Mouse (Mus musculus): ENCODE data around the gene Itih1.

Gene Itih1

DNA sequence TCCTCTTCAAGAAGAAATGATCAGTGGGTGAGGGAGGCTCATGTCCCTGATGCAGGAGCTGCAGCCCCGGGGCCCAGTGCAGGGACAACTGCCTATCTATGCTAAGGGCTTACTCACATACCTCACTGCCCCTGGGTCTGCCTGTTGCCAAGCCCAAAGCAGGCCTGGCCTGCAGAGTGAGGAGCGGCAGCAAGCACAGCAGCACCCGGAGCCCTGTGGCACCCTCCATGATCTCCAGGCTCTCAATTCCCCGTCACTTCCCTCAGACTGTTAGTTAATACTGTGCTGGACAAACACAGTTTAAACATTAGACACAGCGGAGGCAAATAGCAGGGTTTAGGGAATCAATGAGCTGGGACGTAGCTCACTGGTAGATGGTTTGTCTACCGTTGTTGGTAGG is at the start of gene Itih1:
Itih1 (minus strand) TSS at position 252 of the 400 bp plus-strand sequence.
- in situ Hi-C loops (cut with MboI, MseI): no loop called here

DNA sequence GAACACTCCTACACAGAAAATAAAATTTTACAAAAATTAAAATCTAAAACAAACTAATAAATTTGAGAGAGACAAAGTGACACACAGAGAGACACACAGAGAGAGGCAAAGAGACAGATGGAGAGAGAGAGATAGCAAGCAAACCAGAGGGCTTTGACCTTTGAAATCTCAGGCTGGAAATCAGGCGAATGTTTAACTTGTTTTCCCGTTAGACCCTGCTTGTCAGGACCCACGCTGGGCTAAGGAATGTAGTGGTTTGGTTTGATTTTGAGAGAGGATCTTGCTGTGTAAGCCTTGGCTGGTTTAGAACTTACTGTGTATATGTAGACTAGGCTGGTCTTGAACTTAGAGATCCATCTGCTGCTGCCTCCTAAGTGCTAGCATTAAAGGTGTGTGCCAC is 33.1 kb upstream of the Itih1 start:
- in situ Hi-C loops (cut with MboI, MseI): no loop called here

DNA sequence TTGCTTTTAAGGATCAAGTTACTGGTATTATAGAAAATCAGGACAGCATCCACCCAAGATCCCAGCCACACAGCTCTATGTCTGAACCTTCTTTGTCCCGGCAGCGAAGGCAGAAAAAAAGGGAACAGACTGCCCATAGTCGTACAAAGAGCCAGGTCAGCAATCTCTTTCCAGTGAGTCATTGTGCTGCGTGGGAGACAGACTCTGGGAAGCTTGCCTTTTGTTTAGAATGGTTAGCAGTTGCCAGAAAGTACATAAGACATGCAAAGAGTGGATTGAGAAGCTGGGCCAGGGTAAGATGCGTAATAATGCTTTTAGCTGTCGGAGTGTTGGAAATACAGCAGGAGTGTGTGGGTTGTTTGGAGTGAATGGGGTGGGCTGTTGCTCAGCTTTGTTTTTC is 31.1 kb upstream of the Itih1 start:
- in situ Hi-C loops (cut with MboI, MseI): no loop called here

DNA sequence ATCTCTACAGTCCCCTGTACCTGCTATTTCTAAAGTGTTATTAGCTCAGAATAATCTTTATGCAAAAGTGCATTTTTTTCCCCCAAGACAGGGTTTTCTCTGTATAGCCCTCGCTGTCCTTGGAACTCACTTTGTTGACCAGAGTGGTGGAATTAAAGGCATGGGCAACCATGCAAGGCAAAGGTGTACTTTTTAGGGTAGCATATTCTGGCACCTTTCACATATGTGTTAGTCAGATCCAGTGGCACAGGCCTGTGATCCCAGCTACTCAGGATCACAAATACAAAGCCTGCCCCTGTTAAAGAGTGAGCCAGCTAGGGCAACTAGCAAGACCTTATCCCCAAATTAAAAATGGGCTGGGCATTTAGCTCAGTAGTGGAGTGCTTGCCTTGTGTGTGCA is 17.3 kb upstream of the Itih1 start:
- in situ Hi-C loops (cut with MboI, MseI): no loop called here

DNA sequence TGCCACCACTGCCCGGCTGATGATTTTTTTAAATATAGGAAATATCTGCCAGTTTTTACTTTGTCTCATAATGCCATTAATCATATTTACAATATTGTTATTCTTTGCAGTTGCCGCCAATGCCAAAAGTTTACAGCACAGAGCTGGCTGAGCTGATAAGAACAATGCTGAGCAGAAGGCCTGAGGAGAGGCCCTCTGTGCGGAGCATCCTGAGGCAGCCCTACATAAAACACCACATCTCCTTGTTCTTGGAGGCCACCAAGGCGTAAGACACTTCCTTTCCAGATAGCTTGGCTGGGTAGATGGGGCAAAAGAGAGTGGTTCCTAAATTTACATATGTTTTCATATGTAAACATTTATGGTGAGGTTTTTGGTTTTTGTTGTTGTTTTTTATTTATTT is 15.9 kb upstream of the Itih1 start:
- in situ Hi-C loops (cut with MboI, MseI): no loop called here

DNA sequence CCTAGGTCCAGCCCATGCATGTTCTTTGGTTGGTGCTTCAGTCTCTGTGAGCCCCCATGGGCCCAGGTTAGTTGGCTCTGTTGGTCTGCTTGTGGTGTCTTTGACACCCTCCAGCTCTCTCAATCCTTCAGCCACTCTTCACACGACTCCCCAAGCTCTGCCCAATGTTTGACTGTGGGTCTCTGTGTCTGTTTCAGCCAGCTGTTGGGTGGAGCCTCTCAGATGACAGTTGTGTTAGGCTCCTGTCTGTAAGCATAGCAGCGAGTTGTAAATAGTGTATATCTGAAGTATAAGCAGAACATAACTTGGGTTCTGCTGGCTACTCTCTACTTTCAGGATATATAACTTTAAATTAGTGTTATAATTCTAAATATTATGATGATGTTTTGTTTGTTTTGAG is 15.4 kb upstream of the Itih1 start:
- in situ Hi-C loops (cut with MboI, MseI): no loop called here

DNA sequence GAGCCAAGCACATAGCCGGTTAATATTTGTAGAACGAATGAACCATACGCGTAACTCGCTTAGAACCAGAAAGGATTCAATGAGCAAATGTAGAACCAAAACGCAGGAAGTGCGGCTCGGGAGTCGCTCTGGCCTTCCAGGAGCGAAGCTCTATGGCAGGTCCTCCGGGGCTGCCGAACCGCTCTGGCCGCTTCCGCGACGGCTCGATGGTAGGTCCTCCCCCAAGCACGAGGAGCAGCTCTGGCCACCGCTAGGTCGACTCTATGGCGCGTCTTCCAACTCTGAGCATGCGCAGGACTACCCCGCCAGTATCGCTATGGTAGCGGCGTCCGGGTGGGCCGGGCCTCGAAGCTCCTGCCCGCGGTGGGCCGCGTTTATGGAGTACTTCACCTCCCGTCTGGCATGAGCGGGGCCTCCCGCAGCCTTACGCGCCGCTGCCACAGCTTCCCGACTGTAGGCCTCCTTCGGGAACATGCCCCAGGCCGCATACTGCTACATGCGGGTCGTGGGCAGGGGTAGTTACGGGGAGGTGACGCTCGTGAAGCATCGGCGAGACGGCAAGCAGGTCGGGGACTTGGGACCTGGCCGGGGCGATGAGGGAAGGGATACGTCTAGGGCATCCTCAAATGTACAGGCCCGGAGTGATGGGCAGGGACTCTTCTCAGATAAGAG is 8.2 kb upstream of the Itih1 start, which contains the start of gene Nek4:
Nek4 (plus strand) TSS at position 224 of the 672 bp plus-strand sequence.
- in situ Hi-C loops (cut with MboI, MseI): no loop called here

DNA sequence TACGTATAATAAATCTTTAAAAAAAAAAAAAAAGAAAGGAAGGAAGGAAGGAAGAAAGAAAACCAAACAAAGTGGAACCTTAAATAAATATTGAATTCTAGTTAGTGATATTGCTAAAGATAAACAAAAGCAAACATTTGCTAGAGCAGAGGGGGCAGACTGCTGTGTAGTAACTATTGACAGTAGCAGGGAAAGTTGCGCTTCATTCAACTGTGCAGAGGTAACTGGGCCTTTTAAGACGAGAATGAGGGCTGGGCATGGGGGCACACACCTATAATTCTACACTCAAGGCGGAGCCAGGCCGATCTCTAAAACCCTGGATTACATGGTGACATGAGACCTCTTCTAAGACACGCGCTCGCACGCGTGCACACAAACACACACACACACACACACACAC is 6.9 kb upstream of the Itih1 start:
- in situ Hi-C loops (cut with MboI, MseI): no loop called here

DNA sequence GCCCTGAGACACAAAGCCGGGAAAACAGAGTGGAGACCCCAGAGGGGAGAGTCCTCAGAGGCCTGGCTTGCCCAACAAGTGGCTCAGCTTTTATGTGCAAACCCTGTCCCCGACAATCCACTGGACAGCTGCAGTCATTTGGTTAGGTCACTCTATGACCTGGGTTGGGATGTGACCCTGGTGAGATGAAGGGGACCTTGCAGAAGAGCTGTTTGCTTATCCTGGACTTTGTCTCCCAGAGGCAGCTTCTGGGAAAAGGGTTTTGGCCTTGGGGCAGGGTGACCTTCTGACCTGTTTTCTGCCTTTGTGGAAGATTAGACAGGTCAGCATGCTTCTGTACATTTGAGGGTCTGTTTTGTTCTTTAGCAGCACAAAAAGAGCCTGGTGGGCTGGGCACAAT is 1.7 kb upstream of the Itih1 start:
- in situ Hi-C loops (cut with MboI, MseI): no loop called here

DNA sequence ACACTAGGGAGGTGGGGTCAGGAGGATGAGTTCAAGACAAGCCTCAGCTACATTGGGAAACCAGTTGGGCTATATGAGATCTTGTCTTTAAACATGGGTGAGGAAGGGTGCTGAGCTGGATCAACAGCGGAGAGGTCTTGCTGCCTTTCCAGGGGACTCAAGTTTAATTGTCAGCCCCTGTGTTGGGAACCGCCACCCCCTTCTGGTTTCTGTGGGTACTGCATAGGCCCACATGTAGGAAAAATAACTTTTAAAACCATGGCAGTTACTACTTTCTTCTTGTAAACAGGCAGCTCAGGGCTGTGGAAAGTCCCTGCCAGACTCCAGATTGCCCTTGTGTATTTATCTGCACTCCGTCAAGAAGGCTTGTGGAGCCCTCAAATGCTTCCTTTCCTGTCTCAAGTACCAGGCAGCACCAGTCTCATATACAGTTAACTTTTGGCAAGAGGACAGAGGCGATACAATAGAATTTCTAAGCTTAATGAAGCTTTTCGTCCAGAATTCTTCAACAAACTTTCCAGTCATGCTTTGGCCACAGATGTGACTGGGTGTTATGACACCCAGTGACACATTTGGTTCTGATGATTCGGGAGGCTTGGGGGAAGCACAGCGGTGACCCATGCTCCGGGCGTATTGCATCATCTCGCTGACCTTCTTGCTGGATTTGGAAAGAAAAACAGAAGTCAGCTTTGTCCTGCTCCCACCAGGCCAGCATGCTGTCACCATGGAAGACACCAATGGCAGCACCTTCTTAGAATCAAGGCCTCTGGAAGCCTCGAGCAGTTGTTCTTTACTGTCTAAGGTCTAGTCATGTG is 978 bp upstream of the Itih1 start:
- in situ Hi-C loops (cut with MboI, MseI): no loop called here

DNA sequence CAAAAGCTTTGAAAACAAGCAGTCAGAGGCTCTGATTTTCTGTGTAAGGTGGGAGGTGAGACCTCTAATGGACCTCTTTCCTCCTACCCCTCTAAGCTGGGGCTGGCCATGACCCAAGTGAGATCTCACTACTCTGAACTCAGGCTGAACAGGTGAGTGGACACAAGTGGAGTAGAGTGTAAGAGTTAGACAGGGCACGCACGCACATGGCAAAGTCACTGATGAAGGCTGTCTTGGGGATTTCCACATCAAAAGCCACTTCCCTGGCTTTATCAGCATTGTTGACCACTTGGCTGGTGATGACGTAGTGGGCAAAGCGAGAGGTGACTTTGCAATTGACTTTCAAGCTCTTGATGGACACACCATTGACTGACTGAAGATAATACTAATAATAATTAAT is 835 bp downstream of the Itih1 start:
- in situ Hi-C loops (cut with MboI, MseI): no loop called here

DNA sequence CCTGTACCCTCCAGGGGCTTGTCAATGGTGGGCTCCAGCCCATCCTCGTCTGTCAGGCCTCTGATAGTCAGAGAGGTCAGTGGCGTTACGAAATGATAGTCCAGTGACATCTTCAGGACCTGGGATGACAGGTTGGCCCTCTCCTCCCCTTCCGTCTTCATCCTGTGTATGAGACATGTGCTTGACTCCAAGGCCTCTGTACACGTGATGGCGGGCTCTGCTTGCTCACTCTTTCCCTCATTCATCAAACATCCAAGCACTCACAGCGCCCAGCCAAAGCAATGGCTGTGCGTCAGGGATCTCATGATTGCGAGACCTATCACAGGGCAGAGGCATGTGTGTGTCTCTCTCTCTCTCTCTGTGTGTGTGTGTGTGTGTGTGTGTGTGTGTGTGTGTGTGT is 9.7 kb downstream of the Itih1 start:
- in situ Hi-C loops (cut with MboI, MseI): no loop called here

DNA sequence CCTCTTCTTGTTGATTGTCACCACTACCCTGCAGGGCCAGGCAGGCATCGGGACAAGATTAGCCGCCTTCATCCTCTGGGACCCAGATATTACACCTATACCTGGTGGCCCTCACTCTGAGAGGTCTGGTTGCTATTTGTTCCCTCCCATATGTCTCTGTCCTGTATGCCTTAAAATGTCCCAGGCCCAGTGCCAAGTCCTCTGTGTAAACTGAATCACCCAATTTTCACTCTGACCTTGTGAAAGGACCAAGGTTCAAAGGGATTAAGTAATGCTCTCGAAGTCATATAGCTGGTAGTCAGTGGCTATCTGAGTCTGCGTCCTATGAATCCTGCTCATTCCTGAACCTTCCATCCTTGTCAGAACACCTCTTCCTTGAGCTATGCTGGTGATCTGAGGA is 12.7 kb downstream of the Itih1 start:
- in situ Hi-C loops (cut with MboI, MseI): no loop called here

DNA sequence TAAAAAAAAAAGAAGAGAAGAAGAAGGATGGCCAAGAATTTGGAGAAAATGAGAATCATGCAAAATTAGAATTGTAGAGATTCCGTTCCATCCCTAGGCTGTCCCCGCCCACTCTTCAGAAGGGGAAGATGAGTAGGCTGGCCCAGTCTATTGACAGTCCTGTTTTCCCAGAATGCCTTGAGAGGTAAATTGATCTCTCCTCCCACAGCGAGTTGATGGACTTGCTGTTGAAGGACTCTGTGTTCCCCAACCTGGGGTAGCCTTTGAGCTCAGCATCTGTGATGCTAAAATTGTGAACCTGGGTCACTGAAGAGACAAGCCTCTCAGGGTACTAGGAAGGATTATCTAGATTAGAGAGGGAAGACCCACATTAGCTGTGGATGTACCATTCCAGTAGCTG is 17.6 kb downstream of the Itih1 start:
- in situ Hi-C loops (cut with MboI, MseI): no loop called here

DNA sequence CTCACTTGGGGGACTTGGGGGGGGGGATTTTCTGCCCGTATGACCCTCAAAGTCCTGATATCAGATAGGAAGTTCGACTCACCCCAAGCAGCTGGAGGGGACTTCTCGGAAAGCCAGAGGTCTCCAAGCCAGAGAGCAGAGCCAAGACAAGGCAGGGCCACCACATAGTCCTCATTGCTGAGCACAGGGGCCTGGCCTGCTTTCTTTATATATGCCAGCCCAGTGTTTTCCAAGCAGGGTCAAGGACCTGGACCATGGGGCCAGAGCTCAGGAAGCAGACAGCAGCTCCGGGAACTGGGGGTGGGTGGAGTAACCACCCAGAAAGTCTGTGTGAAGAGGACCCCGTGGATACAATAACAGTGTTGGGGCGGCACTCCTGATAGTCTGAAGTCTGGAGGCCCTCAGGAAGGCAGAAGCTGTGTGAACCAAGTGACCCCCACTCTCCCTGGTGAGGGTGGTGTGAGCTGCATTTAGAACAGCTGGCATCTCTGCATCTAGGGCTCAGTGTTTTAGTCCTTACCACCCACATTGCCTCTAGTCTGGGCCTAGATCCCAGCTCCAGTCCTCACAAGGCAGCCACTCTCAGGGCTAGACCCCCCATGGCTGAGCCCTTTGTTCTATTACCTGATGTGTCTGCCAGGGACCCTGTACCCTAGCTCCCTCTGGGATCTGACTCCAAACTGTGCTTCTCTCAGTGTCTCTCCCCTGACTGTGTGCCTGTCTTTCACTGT is 19.5 kb downstream of the Itih1 start, which contains the start of gene Itih3:
Itih3 (minus strand) TSS at position 386 of the 731 bp plus-strand sequence.
- in situ Hi-C loops (cut with MboI, MseI): no loop called here

DNA sequence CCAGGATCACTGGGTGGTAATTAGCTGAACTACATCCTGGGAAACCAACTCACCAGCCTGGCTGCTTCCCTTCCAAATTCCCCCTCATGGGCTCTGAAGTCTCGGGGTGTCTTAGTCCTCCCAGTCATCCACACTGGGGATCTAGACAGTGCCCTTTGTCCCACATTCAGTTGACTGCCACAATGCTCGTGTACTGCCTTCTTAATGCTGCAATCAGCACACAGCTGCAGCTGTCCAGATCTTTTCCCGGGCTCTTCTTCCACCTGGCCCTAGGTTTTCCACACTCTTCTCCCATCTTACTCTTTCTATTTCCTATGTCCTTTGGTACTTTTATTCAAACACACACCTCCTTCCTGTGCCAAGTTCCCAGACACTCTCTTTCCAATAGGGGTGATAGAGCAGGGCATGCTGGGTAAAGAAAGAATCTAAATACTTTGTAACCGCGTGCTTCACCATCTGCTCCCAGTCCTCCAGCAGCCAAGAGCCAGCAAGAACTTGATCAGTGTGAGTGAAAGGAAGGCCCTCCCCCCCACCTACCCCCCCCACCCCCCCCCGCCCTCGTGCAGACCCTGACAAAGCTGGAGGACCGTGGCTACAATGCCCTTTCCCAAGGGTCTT is 20.9 kb downstream of the Itih1 start:
- in situ Hi-C loops (cut with MboI, MseI): no loop called here

DNA sequence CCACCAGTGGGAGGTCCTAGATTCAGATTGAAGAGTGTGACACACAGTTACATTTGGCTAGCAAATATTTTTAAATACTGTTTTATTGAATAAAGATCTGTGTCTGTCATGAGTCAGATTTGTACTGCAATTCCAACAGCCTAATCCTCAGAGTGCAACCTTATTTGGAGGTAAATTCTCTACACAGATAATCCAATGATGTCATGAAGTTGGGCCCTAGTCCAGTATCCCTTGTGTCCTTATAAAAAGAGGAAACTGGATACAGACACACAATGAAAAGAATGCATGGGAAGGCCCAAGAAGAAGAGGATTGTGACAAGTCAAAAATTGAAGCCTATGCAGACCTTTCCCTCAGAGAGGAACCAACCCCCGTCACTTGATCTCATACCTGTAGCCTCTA is 26.6 kb downstream of the Itih1 start:
- in situ Hi-C loops (cut with MboI, MseI): no loop called here

DNA sequence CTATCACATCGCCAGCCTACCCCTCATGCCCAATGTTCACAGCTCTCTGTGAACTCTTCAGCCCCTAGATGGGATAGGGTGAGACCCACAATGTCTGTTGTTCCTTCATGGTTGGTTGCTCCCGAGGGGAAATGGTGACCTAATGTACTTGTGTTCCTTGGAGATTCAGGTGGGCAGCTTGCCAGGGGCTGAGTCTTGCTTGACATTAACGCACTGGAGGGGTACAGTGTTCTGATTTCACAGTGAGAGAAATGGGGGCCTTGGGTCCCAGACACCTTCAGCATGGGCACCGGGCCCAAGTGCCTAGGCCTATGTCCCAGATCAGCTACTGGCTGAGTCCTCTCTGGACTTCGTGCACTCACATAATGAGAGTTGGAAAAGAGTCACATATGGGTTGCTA is 29.7 kb downstream of the Itih1 start:
- in situ Hi-C loops (cut with MboI, MseI): no loop called here

DNA sequence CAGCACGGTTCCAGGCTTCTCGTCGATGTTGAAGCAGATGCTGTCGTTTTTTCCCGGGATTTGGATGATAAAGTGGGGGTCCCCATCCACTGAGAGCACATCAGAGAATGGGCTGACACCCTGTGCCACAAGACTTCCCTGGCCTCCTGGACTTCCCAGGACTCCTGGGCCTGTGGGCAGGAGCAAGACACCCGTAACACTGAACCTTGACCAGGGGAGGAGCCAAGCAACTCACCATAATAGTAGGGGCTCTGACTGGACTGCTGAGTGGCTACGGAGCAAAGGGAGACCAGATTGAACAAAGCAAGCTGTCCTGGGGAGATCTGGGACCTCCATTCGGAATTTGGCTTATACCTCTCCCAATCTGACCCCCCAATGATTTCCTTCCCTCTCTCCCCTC is 30.4 kb downstream of the Itih1 start:
- in situ Hi-C loops (cut with MboI, MseI): no loop called here

DNA sequence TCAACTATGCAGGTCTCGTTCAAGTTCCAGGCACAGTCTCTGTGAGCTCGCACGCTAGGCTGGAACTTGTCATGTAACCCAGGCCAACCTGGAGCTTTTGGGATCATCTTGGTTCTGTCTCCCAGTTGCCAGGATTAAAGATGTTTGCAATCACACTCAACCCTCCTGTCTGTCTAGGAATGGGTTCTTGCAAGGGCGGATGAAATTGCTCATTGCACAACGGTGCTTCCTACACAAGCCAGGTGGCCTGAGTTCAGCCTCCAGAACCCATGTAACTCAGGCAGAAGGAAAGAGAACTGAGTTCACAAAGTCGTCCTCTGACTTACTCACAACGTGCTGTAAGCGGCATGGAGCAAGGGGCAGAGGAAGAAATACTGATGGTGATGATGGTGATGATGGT is 31.9 kb downstream of the Itih1 start:
- in situ Hi-C loops (cut with MboI, MseI): no loop called here

DNA sequence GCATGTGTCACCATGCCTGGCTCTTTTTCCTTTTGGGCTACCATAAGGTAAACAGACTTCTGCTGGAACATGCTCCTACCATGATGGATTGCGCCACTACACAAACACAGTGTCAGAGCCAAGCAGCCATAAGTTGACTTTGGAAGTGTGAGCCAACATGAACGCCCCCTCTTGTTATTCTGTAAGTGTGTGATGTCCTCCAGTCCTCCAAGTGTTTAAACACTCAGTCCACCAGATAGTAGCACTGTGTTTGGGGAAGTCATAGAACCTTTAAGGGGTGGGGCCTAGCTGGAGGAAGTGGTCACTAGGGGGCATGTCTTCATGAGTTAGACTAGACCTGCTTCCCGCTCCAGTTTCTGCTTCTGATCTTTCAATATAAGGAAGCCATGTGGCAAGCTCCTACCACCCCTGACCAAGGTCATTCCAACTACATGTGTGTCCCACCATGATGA is 35.2 kb downstream of the Itih1 start:
- in situ Hi-C loops (cut with MboI, MseI): no loop called here

DNA sequence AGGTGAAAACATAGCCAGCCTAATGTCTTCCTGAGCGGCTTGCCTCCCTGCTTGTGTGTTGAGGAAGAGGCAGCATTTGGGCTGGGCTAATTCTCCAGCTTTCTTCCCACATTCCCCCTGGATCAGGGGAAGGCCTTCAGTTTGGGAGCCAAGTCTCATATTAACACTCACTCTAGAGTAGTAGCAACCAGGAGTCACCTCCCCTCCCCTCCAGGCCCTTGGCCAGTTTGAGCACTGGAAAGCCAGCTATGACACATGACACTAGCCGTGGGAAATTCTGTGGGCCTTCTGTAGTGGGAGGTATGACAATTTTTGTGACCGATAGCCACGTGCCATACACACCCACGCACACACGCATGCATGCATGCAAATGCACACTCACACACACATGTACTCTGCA is 37.1 kb downstream of the Itih1 start:
- in situ Hi-C loops (cut with MboI, MseI): no loop called here
